Mouse (Mus musculus) spleen, postnatal 14 days (tissue): Measurements from ENCODE around the gene Mto1.
A peak's percentile ranks its signal among the peaks of the same experiment; 100 is the strongest.

Experiments used
- DNase-seq, 2 experiments: peaks; one replicate each; pipeline ENCODE4 v3.0.0; 2021 to 2022; ENCODE audit warnings: low spot score in 2 of 2

Mto1 gene

GRCm38 (mm10) chr9:78447973-78448873, at the start of gene Mto1, which contains the start of gene Gm17324:
Gene Mto1 (plus strand): TSS chr9:78448208.
Gene Gm17324 (minus strand): TSS chr9:78448786.
- DNase-seq, result peak; percentile 82 to 85

- DNase-seq, result no peak
Observed at GRCm38 (mm10) chr9:78400570-78400969, 47.4 kb upstream of the Mto1 start.

GRCm38 (mm10) chr9:78401596-78401995, 46.4 kb upstream of the Mto1 start:
- no peak for DNase-seq

- no peak for DNase-seq
Observed at GRCm38 (mm10) chr9:78427362-78427781, 20.6 kb upstream of the Mto1 start.

GRCm38 (mm10) chr9:78428185-78428584, 19.8 kb upstream of the Mto1 start:
- DNase-seq, result no peak

GRCm38 (mm10) chr9:78428870-78429432, 19.1 kb upstream of the Mto1 start:
- peak in 1 of 2 experiments; percentile 3 for DNase-seq

- no peak for DNase-seq
Observed at GRCm38 (mm10) chr9:78429551-78429950, 18.5 kb upstream of the Mto1 start.

GRCm38 (mm10) chr9:78430486-78430885, 17.5 kb upstream of the Mto1 start:
- peak in 1 of 2 experiments; percentile 50 for DNase-seq

- DNase-seq, result no peak
Observed at GRCm38 (mm10) chr9:78432471-78432870, 15.5 kb upstream of the Mto1 start.

GRCm38 (mm10) chr9:78439426-78439825, 8.6 kb upstream of the Mto1 start:
- DNase-seq, result no peak

- no peak for DNase-seq
Observed at GRCm38 (mm10) chr9:78442237-78442578, 5.8 kb upstream of the Mto1 start.

GRCm38 (mm10) chr9:78442579-78443392, 5.2 kb upstream of the Mto1 start, which contains the start of gene Cgas:
Gene Cgas (minus strand): TSS chr9:78443237.
- peak in 1 of 2 experiments; percentile 35 for DNase-seq

- no peak for DNase-seq
Observed at GRCm38 (mm10) chr9:78447606-78447972, 419 bp upstream of the Mto1 start.

- no peak for DNase-seq
Observed at GRCm38 (mm10) chr9:78450404-78450803, 2.4 kb downstream of the Mto1 start.

- DNase-seq, result no peak
Observed at GRCm38 (mm10) chr9:78451382-78451781, 3.4 kb downstream of the Mto1 start.

GRCm38 (mm10) chr9:78457026-78457425, 9.0 kb downstream of the Mto1 start:
- DNase-seq, result no peak

GRCm38 (mm10) chr9:78463337-78463736, 15.3 kb downstream of the Mto1 start:
- no peak for DNase-seq

GRCm38 (mm10) chr9:78465725-78466124, 17.7 kb downstream of the Mto1 start:
- DNase-seq, result no peak

- no peak for DNase-seq
Observed at GRCm38 (mm10) chr9:78473588-78473987, 25.6 kb downstream of the Mto1 start.

GRCm38 (mm10) chr9:78474270-78474669, 26.3 kb downstream of the Mto1 start:
- no peak for DNase-seq

- no peak for DNase-seq
Observed at GRCm38 (mm10) chr9:78474771-78475382, 26.9 kb downstream of the Mto1 start.

GRCm38 (mm10) chr9:78475383-78475780, 27.4 kb downstream of the Mto1 start:
- DNase-seq, result no peak
